Mouse (Mus musculus) embryonic fibroblast, embryonic 13.5 days (primary cell): Measurements from ENCODE around the gene Zfp281.

Source experiments
- CTCF ChIP-seq: IDR thresholded peaks from 2 replicates; pipeline ENCODE4 v1.5.1; 2011; ENCODE audit warnings: mild to moderate bottlenecking, control low read depth, low read length, moderate library complexity, borderline replicate concordance; ENCODE audit not compliant: insufficient read depth
- POLR2A ChIP-seq: IDR thresholded peaks from 2 replicates; pipeline ENCODE4 v1.6.1; 2011; ENCODE audit warnings: low read depth, mild to moderate bottlenecking, control low read depth, low read length, moderate library complexity

DNA sequence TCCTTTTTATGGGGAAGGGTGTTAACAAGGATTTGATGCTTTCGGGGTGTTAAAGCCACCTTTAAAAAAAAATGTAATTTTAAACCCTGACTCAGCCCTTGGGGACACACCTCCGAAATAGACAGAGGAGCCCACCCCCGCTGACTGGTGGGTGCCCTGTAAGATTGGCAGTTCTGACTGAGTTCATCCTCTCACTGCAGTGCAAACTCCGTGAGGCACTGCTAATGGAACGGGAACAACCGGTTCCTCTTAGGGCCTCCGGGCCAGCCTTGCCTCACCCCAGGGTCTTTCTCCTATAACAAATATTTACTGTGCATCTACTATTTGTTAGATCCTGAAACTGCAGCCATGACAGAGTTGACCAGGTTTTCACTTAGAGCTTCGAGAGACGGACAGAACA lies 18.9 kb upstream of the Zfp281 start:
- TF ChIP-seq CTCF (no peak), POLR2A (no peak)
